Mouse (Mus musculus) CH12F3 (cell line): ENCODE data around the gene Kdsr.

ENCODE experiments used
- in situ Hi-C: fragments of 300-500 bp; cut with MboI; formaldehyde crosslinking; loops from 2 replicates; pipeline ENCODE4 v1.14.3; 2020; ENCODE audit warnings: low sequenced_read_pairs

The Kdsr gene

GRCm38 (mm10) chr1:106759572-106760435 lies at the start of gene Kdsr:
TSS of gene Kdsr (minus strand) at chr1:106759727.
- in situ Hi-C loops = no loop called here

- in situ Hi-C loops = no loop called here
These were observed 40.4 kb upstream of the Kdsr start for GRCm38 (mm10) chr1:106799931-106800330.

- in situ Hi-C loops = no loop called here
These were observed 39.9 kb upstream of the Kdsr start for GRCm38 (mm10) chr1:106799406-106799805.

- in situ Hi-C loops = no loop called here
These were observed 37.7 kb upstream of the Kdsr start for GRCm38 (mm10) chr1:106796987-106797779.

- in situ Hi-C loops = no loop called here
These were observed 37.0 kb upstream of the Kdsr start, which contains the start of gene Vps4b for GRCm38 (mm10) chr1:106796542-106796924. TSS of gene Vps4b (minus strand) at chr1:106796728.

GRCm38 (mm10) chr1:106795634-106796541 lies 36.4 kb upstream of the Kdsr start:
- in situ Hi-C loops = no loop called here

GRCm38 (mm10) chr1:106774896-106775295 lies 15.4 kb upstream of the Kdsr start:
- in situ Hi-C loops = no loop called here

GRCm38 (mm10) chr1:106774092-106774491 lies 14.6 kb upstream of the Kdsr start:
- in situ Hi-C loops = no loop called here

GRCm38 (mm10) chr1:106768773-106769172 lies 9.2 kb upstream of the Kdsr start:
- in situ Hi-C loops = no loop called here

GRCm38 (mm10) chr1:106765771-106766170 lies 6.2 kb upstream of the Kdsr start:
- in situ Hi-C loops = no loop called here

GRCm38 (mm10) chr1:106764846-106765245 lies 5.3 kb upstream of the Kdsr start:
- in situ Hi-C loops = no loop called here

GRCm38 (mm10) chr1:106764281-106764680 lies 4.8 kb upstream of the Kdsr start:
- in situ Hi-C loops = no loop called here

- in situ Hi-C loops = no loop called here
These were observed 1.2 kb upstream of the Kdsr start for GRCm38 (mm10) chr1:106760750-106761149.

- in situ Hi-C loops = no loop called here
These were observed 574 bp downstream of the Kdsr start for GRCm38 (mm10) chr1:106758734-106759571.

- in situ Hi-C loops = no loop called here
These were observed 2.9 kb downstream of the Kdsr start for GRCm38 (mm10) chr1:106756633-106757032.

GRCm38 (mm10) chr1:106752013-106752412 lies 7.5 kb downstream of the Kdsr start:
- in situ Hi-C loops = no loop called here

- in situ Hi-C loops = no loop called here
These were observed 8.9 kb downstream of the Kdsr start for GRCm38 (mm10) chr1:106750656-106751055.

- in situ Hi-C loops = loop anchor here (25.0 kb wide), 1 partner anchor 686 kb away; no protein-coding TSS in a partner anchor
These were observed 10.8 kb downstream of the Kdsr start for GRCm38 (mm10) chr1:106748555-106749315.

GRCm38 (mm10) chr1:106742980-106743379 lies 16.5 kb downstream of the Kdsr start:
- in situ Hi-C loops = loop anchor here (25.0 kb wide), 1 partner anchor 681 kb away; no protein-coding TSS in a partner anchor
